Mouse (Mus musculus): ENCODE measurements around the gene Aar2. TPM values are rescaled to one million over a fixed set of nuclear protein-coding genes. Genes with fewer than 3 reads are reported as not detected.

The Aar2 gene
- total and polyA plus RNA-seq, 3 experiments: 28.8 to 32.9 (median 30.5) TPM

Other genes with a start within 250 kb of the Aar2 start
- 1 to 10 TPM; 1.7 to 2.2 TPM for gene Cnbd2, start 235.3 kb upstream of the Aar2 start, total RNA-seq (2021)
- 0.59 and 0.65 TPM in 2 replicates for gene Cnbd2, start 235.3 kb upstream of the Aar2 start, polyA plus RNA-seq (2012; rRNA removed)
- 100 to 1,000 TPM; 106 to 129 TPM for gene Scand1, start 234.9 kb upstream of the Aar2 start, total RNA-seq (2021)
- gene Scand1, start 234.9 kb upstream of the Aar2 start, polyA plus RNA-seq (2012; rRNA removed): 580 and 627 TPM in 2 replicates
- 10 to 100 TPM; 81.4 to 93.4 TPM for gene Epb41l1, start 126.7 kb upstream of the Aar2 start, total RNA-seq (2021)
- 52.0 and 52.7 TPM in 2 replicates for gene Epb41l1, start 126.7 kb upstream of the Aar2 start, polyA plus RNA-seq (2012; rRNA removed)
- gene Dlgap4, start 66.1 kb downstream of the Aar2 start, total RNA-seq (2021): 10 to 100 TPM; 49.5 to 58.3 TPM
- gene Dlgap4, start 66.1 kb downstream of the Aar2 start, polyA plus RNA-seq (2012; rRNA removed): 87.7 and 90.7 TPM in 2 replicates
- gene Myl9, start 227.8 kb downstream of the Aar2 start, total RNA-seq (2021): 10 to 100 TPM; 74.9 to 85.2 TPM
- 44.0 and 48.0 TPM in 2 replicates for gene Myl9, start 227.8 kb downstream of the Aar2 start, polyA plus RNA-seq (2012; rRNA removed)

Measured in adrenal gland, adult 2 months (tissue).